Mouse (Mus musculus): ENCODE data around the gene Nxpe5. TPM values are rescaled to one million over a fixed set of nuclear protein-coding genes. Genes with fewer than 3 reads are reported as not detected.

The Nxpe5 gene
- polyA plus RNA-seq, 1 experiment = not detected

DNA sequence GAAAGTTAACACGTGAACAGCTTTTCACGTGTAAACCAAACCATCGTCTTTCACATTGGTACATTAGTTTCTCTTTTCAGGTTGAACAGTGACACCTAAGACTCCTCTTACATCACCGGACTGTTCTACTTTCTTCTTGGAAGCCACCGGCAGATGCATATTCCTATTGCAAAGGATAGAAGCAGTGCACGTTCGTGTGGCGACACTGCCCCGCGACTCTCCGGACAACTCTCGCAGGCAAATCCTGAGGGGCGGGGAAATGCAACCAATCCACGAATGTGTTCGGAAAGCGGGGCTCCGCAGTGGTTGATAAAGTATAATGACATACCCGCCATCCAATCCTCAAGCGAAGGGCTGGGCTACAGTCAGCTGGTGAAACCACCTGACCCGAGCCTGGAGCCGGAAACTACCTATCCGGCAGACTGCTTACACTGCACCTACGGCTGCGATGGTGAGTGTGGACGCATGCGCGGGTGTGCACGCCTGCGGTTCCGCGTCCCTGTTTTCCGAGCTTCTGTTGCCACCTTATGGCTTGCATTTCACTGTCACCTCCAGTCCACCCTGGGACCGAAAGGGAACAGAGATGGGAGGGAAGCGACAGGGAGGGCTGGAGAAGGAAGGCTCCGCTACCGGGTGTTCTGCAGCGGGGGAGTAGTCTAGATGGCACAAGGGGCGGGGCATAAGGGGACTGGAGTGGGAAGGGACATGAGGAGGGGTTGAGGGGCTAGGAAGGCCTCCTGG lies 29.8 kb downstream of the Nxpe5 start, which contains the start of gene Lamtor4:
Gene Lamtor4, plus strand, starts transcription at position 130 of the 741 bp plus-strand sequence.
- Histone ChIP-seq H3ac (ENCODE audit: control insufficient read depth, insufficient read length, low read depth) (peak within 1 kb of the TSS; percentile 56), H3K27me3 (ENCODE audit: control insufficient read depth, insufficient read depth, insufficient read length) (no peaks in the 10 kb centered on the region), H3K79me3 (ENCODE audit: low read depth) (no peaks in the 10 kb centered on the region), H3K36me3 (ENCODE audit: control insufficient read depth, insufficient read depth) (peaks cover 3% of the 10 kb centered on the region), H3K4me3 (ENCODE audit: insufficient read depth, poor library complexity, severe bottlenecking) (peak within 1 kb of the TSS; percentile 52), H3K79me2 (ENCODE audit: control insufficient read depth, insufficient read depth) (no peaks in the 10 kb centered on the region)
- TF ChIP-seq USF1 (IDR thresholded peaks at IDR 0.05; ENCODE audit: low read depth) = peak; percentile 87
- no peak for TF ChIP-seq CEBPB (IDR thresholded peaks at IDR 0.05; ENCODE audit: low read depth)
- peak; percentile 8 for TF ChIP-seq MAX (IDR thresholded peaks at IDR 0.05)

GRCm38 (mm10) chr5:138256094-138256467 lies 30.4 kb downstream of the Nxpe5 start:
- Histone ChIP-seq H3K27me3 (ENCODE audit: control insufficient read depth, insufficient read depth, insufficient read length) (no peaks in the 10 kb centered on the region), H3K36me3 (ENCODE audit: control insufficient read depth, insufficient read depth) (peaks cover 3% of the 10 kb centered on the region), H3ac (ENCODE audit: control insufficient read depth, insufficient read length, low read depth) (peak overlapping the region; percentile 56), H3K4me3 (ENCODE audit: insufficient read depth, poor library complexity, severe bottlenecking) (peak overlapping the region; percentile 52), H3K79me3 (ENCODE audit: low read depth) (no peaks in the 10 kb centered on the region), H3K79me2 (ENCODE audit: control insufficient read depth, insufficient read depth) (no peaks in the 10 kb centered on the region)
- TF ChIP-seq FOSL1 (IDR thresholded peaks at IDR 0.05; ENCODE audit: insufficient read depth, low read length, poor library complexity, severe bottlenecking) (no peak), MYOG (IDR thresholded peaks at IDR 0.05; ENCODE audit: control insufficient read depth, extremely low read depth, insufficient read length) (no peak), CTCF (IDR thresholded peaks at IDR 0.05; ENCODE audit: control insufficient read depth, insufficient read depth, insufficient read length) (no peak), CEBPB (IDR thresholded peaks at IDR 0.05; ENCODE audit: low read depth) (no peak), MAX (IDR thresholded peaks at IDR 0.05) (no peak), MYOD1 (IDR thresholded peaks at IDR 0.05; ENCODE audit: control insufficient read depth, insufficient read length, low read depth) (no peak), USF1 (IDR thresholded peaks at IDR 0.05; ENCODE audit: low read depth) (no peak)

DNA sequence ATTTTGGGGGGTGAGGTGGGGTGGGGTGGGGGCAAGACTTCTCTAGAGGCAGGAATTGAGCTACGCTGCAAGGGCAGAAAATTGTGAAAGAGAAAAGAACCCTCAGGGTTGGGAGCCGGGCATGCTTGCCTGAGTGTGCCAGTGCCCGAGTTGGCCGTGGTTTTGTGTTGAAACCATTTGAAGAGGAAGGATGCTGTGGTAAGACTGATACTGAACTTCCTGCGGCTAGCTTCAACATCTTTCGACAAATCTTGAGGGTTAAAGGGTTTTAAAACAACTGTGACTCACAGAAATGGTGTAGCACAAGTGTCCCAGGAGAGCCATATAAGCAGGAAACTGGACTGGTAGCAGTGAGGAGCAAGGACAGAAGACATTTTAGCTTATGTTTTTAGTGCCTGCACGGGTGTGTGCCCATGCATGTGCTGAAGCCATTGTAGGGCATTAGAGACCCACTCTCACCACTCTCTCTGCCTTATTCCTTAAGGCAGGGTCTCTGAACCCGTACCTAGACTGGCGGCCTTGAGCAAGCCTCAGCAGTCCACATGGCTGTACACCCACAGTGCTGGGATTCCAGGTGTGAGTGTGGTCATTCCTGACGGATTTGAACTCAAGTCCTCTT lies 31.4 kb downstream of the Nxpe5 start:
- Histone ChIP-seq H3K79me3 (ENCODE audit: low read depth) (no peaks in the 10 kb centered on the region), H3K36me3 (ENCODE audit: control insufficient read depth, insufficient read depth) (peaks cover 3% of the 10 kb centered on the region), H3K27me3 (ENCODE audit: control insufficient read depth, insufficient read depth, insufficient read length) (no peaks in the 10 kb centered on the region), H3K4me3 (ENCODE audit: insufficient read depth, poor library complexity, severe bottlenecking) (no peak overlapping the region), H3K79me2 (ENCODE audit: control insufficient read depth, insufficient read depth) (no peaks in the 10 kb centered on the region), H3ac (ENCODE audit: control insufficient read depth, insufficient read length, low read depth) (no peak overlapping the region)
- TF ChIP-seq FOSL1 (IDR thresholded peaks at IDR 0.05; ENCODE audit: insufficient read depth, low read length, poor library complexity, severe bottlenecking) (no peak), MYOD1 (IDR thresholded peaks at IDR 0.05; ENCODE audit: control insufficient read depth, insufficient read length, low read depth) (no peak), MYOG (IDR thresholded peaks at IDR 0.05; ENCODE audit: control insufficient read depth, extremely low read depth, insufficient read length) (no peak), MAX (IDR thresholded peaks at IDR 0.05) (no peak), CTCF (IDR thresholded peaks at IDR 0.05; ENCODE audit: control insufficient read depth, insufficient read depth, insufficient read length) (no peak), CEBPB (IDR thresholded peaks at IDR 0.05; ENCODE audit: low read depth) (no peak), USF1 (IDR thresholded peaks at IDR 0.05; ENCODE audit: low read depth) (no peak)

- no peak for TF ChIP-seq CTCF (IDR thresholded peaks at IDR 0.05; ENCODE audit: control insufficient read depth, insufficient read depth, insufficient read length)
- no peak for TF ChIP-seq MYOD1 (IDR thresholded peaks at IDR 0.05; ENCODE audit: control insufficient read depth, insufficient read length, low read depth)
- TF ChIP-seq FOSL1 (IDR thresholded peaks at IDR 0.05; ENCODE audit: insufficient read depth, low read length, poor library complexity, severe bottlenecking) = no peak
- TF ChIP-seq MAX (IDR thresholded peaks at IDR 0.05) = no peak
These were observed 31.9 kb downstream of the Nxpe5 start for GRCm38 (mm10) chr5:138257585-138257978.

DNA sequence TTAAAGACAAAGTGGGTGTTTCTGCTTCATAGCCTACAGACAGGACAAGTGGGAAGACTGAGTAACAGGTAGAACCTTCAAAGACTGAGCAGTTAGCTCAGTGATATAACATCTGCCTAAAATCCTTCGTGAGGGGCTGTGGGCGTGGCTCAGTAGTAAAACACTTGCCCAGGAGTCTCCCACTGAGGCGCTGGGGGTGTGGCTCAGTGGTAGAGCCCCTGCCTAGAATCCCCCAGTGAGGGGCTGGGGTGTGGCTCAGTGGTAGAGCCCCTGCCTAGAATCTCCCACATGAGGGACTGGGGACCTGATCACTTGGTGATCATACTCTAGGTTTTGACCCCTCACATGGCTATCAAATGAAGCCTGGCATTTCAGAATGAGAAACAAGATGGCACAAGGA lies 32.4 kb downstream of the Nxpe5 start:
- Histone ChIP-seq H3ac (ENCODE audit: control insufficient read depth, insufficient read length, low read depth) (no peak overlapping the region), H3K79me2 (ENCODE audit: control insufficient read depth, insufficient read depth) (peaks cover 8% of the 10 kb centered on the region), H3K79me3 (ENCODE audit: low read depth) (no peaks in the 10 kb centered on the region), H3K27me3 (ENCODE audit: control insufficient read depth, insufficient read depth, insufficient read length) (no peaks in the 10 kb centered on the region), H3K4me3 (ENCODE audit: insufficient read depth, poor library complexity, severe bottlenecking) (no peak overlapping the region), H3K36me3 (ENCODE audit: control insufficient read depth, insufficient read depth) (peaks cover 3% of the 10 kb centered on the region)
- TF ChIP-seq CTCF (IDR thresholded peaks at IDR 0.05; ENCODE audit: control insufficient read depth, insufficient read depth, insufficient read length) (no peak), MAX (IDR thresholded peaks at IDR 0.05) (no peak), USF1 (IDR thresholded peaks at IDR 0.05; ENCODE audit: low read depth) (no peak), MYOD1 (IDR thresholded peaks at IDR 0.05; ENCODE audit: control insufficient read depth, insufficient read length, low read depth) (no peak), FOSL1 (IDR thresholded peaks at IDR 0.05; ENCODE audit: insufficient read depth, low read length, poor library complexity, severe bottlenecking) (no peak), CEBPB (IDR thresholded peaks at IDR 0.05; ENCODE audit: low read depth) (no peak)

More at GRCm38 (mm10) chr5:138257585-138257978, 31.9 kb downstream of the Nxpe5 start:
- Histone ChIP-seq H3ac (ENCODE audit: control insufficient read depth, insufficient read length, low read depth) (no peak overlapping the region), H3K4me3 (ENCODE audit: insufficient read depth, poor library complexity, severe bottlenecking) (no peak overlapping the region), H3K79me2 (ENCODE audit: control insufficient read depth, insufficient read depth) (peaks cover 3% of the 10 kb centered on the region), H3K36me3 (ENCODE audit: control insufficient read depth, insufficient read depth) (peaks cover 3% of the 10 kb centered on the region), H3K27me3 (ENCODE audit: control insufficient read depth, insufficient read depth, insufficient read length) (no peaks in the 10 kb centered on the region), H3K79me3 (ENCODE audit: low read depth) (no peaks in the 10 kb centered on the region)

DNA sequence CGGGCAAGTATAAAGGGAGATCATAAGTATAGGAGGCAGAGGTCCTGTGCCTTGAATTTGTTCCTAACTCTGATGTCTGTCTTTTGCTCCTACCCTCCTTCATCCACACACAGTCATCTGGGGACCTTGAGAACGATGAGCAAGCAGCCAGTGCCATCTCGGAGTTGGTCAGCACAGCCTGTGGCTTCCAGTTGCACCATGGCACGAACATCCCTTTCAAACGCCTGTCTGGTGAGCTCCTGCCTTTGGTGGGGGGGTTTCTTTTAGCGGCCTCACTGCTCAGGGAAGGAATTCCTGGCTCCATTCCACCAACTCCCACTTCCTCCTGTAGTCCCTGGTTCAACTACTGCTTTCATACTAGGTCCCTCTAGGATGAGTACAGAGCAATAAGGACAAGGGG lies 32.8 kb downstream of the Nxpe5 start:
- peaks cover 3% of the 10 kb centered on the region for H3K36me3 ChIP-seq (ENCODE audit: control insufficient read depth, insufficient read depth)
- no peak for TF ChIP-seq USF1 (IDR thresholded peaks at IDR 0.05; ENCODE audit: low read depth)
- TF ChIP-seq CEBPB (IDR thresholded peaks at IDR 0.05; ENCODE audit: low read depth) = no peak
- TF ChIP-seq FOSL1 (IDR thresholded peaks at IDR 0.05; ENCODE audit: insufficient read depth, low read length, poor library complexity, severe bottlenecking) = no peak
- no peak for TF ChIP-seq MAX (IDR thresholded peaks at IDR 0.05)
- TF ChIP-seq MYOG (IDR thresholded peaks at IDR 0.05; ENCODE audit: control insufficient read depth, extremely low read depth, insufficient read length) = no peak
- TF ChIP-seq CTCF (IDR thresholded peaks at IDR 0.05; ENCODE audit: control insufficient read depth, insufficient read depth, insufficient read length) = no peak
- TF ChIP-seq MYOD1 (IDR thresholded peaks at IDR 0.05; ENCODE audit: control insufficient read depth, insufficient read length, low read depth) = no peak
- H3ac ChIP-seq (ENCODE audit: control insufficient read depth, insufficient read length, low read depth) = no peak overlapping the region
- H3K79me3 ChIP-seq (ENCODE audit: low read depth) = no peaks in the 10 kb centered on the region
- H3K27me3 ChIP-seq (ENCODE audit: control insufficient read depth, insufficient read depth, insufficient read length) = no peaks in the 10 kb centered on the region
- no peak overlapping the region for H3K4me3 ChIP-seq (ENCODE audit: insufficient read depth, poor library complexity, severe bottlenecking)
- H3K79me2 ChIP-seq (ENCODE audit: control insufficient read depth, insufficient read depth) = peaks cover 12% of the 10 kb centered on the region
